Mouse (Mus musculus): ENCODE measurements around the gene Gorab. TPM values are rescaled to one million over a fixed set of nuclear protein-coding genes. Genes with fewer than 3 reads are reported as not detected.

Gorab gene
- total RNA-seq, 2 experiments from 2014 or later = 13.4 to 14.5 TPM

- TF ChIP-seq CTCF (conservative IDR thresholded peaks at IDR 0.05) = no peak
- DNase-seq (ENCODE audit: low spot score in 2 of 2) = no peak
These were observed 23.4 kb downstream of the Gorab start for GRCm38 (mm10) chr1:163380072-163380471.

GRCm38 (mm10) chr1:163377924-163378323 lies 25.5 kb downstream of the Gorab start:
- no peak for DNase-seq (ENCODE audit: low spot score in 2 of 2)
- no peak overlapping the region for H3K4me3 ChIP-seq
- no peak overlapping the region for H3K27ac ChIP-seq
- no peak for TF ChIP-seq CTCF (conservative IDR thresholded peaks at IDR 0.05)

More at GRCm38 (mm10) chr1:163380072-163380471, 23.4 kb downstream of the Gorab start:
- Histone ChIP-seq H3K4me3 (no peak overlapping the region), H3K27ac (no peak overlapping the region)

GRCm38 (mm10) chr1:163376818-163377581 lies 26.5 kb downstream of the Gorab start:
- Histone ChIP-seq H3K4me3 (no peak overlapping the region), H3K27ac (no peak overlapping the region)
- no peak for DNase-seq (ENCODE audit: low spot score in 2 of 2)
- TF ChIP-seq CTCF (conservative IDR thresholded peaks at IDR 0.05) = no peak

GRCm38 (mm10) chr1:163374455-163374854 lies 29.0 kb downstream of the Gorab start:
- no peak for TF ChIP-seq CTCF (conservative IDR thresholded peaks at IDR 0.05)
- Histone ChIP-seq H3K4me3 (no peak overlapping the region), H3K27ac (no peak overlapping the region)
- no peak for DNase-seq (ENCODE audit: low spot score in 2 of 2)

GRCm38 (mm10) chr1:163362202-163362601 lies 41.3 kb downstream of the Gorab start:
- TF ChIP-seq CTCF (conservative IDR thresholded peaks at IDR 0.05) = no peak
- no peak for DNase-seq (ENCODE audit: low spot score in 2 of 2)
- no peak overlapping the region for H3K4me3 ChIP-seq
- H3K27ac ChIP-seq = no peak overlapping the region; the same call in 1 of the 2 replicates

GRCm38 (mm10) chr1:163361376-163361775 lies 42.1 kb downstream of the Gorab start:
- no peak overlapping the region for H3K4me3 ChIP-seq
- H3K27ac ChIP-seq = no peak overlapping the region
- no peak for TF ChIP-seq CTCF (conservative IDR thresholded peaks at IDR 0.05)
- DNase-seq (ENCODE audit: low spot score in 2 of 2) = no peak

GRCm38 (mm10) chr1:163360796-163361195 lies 42.7 kb downstream of the Gorab start:
- no peak overlapping the region for H3K4me3 ChIP-seq
- DNase-seq (ENCODE audit: low spot score in 2 of 2) = no peak
- H3K27ac ChIP-seq = no peak overlapping the region
- TF ChIP-seq CTCF (conservative IDR thresholded peaks at IDR 0.05) = no peak

GRCm38 (mm10) chr1:163359521-163359920 lies 43.9 kb downstream of the Gorab start:
- no peak overlapping the region for H3K27ac ChIP-seq
- H3K4me3 ChIP-seq = no peak overlapping the region
- no peak for DNase-seq (ENCODE audit: low spot score in 2 of 2)
- no peak for TF ChIP-seq CTCF (conservative IDR thresholded peaks at IDR 0.05)

GRCm38 (mm10) chr1:163358165-163358564 lies 45.3 kb downstream of the Gorab start:
- Histone ChIP-seq H3K4me3 (no peak overlapping the region), H3K27ac (no peak overlapping the region)
- TF ChIP-seq CTCF (conservative IDR thresholded peaks at IDR 0.05) = no peak
- DNase-seq (ENCODE audit: low spot score in 2 of 2) = no peak

GRCm38 (mm10) chr1:163357733-163358132 lies 45.7 kb downstream of the Gorab start:
- no peak overlapping the region for H3K27ac ChIP-seq
- H3K4me3 ChIP-seq = no peak overlapping the region
- no peak for DNase-seq (ENCODE audit: low spot score in 2 of 2)
- TF ChIP-seq CTCF (conservative IDR thresholded peaks at IDR 0.05) = no peak

- no peak for TF ChIP-seq CTCF (conservative IDR thresholded peaks at IDR 0.05)
- DNase-seq (ENCODE audit: low spot score in 2 of 2) = no peak
- H3K4me3 ChIP-seq = no peak overlapping the region
- H3K27ac ChIP-seq = no peak overlapping the region
These were observed 47.3 kb downstream of the Gorab start for GRCm38 (mm10) chr1:163356167-163356566.

- DNase-seq (ENCODE audit: low spot score in 2 of 2) = no peak
- Histone ChIP-seq H3K27ac (no peak overlapping the region), H3K4me3 (no peak overlapping the region)
- no peak for TF ChIP-seq CTCF (conservative IDR thresholded peaks at IDR 0.05)
These were observed 47.8 kb downstream of the Gorab start for GRCm38 (mm10) chr1:163355626-163356156.

GRCm38 (mm10) chr1:163350988-163351387 lies 52.5 kb downstream of the Gorab start:
- no peak overlapping the region for H3K4me3 ChIP-seq
- TF ChIP-seq CTCF (conservative IDR thresholded peaks at IDR 0.05) = no peak
- peak in 1 of 2 experiments; percentile 6 for DNase-seq (ENCODE audit: low spot score in 2 of 2)
- no peak overlapping the region for H3K27ac ChIP-seq

GRCm38 (mm10) chr1:163345541-163345940 lies 57.9 kb downstream of the Gorab start:
- H3K27ac ChIP-seq = no peak overlapping the region
- no peak overlapping the region for H3K4me3 ChIP-seq
- TF ChIP-seq CTCF (conservative IDR thresholded peaks at IDR 0.05) = no peak

More at GRCm38 (mm10) chr1:163345541-163345940, 57.9 kb downstream of the Gorab start:
- no peak for DNase-seq (ENCODE audit: low spot score in 2 of 2)

All from layer of hippocampus, adult 2 months (tissue).